Mouse (Mus musculus) lung, embryonic 16.5 days (tissue): ENCODE results near the gene Itgb2. TPM values are rescaled to one million over a fixed set of nuclear protein-coding genes. Genes with fewer than 3 reads are reported as not detected.

Experiments
- ATAC-seq: fragments of 200-750 bp; cut with Nextera tagmentation; 2 replicates; pipeline ENCODE4 v1.8.0; 2017; ENCODE audit warnings: low read depth, mild to moderate bottlenecking, moderate library complexity
- H3K27ac ChIP-seq: fragments of 300-500 bp; sonication (generic); 2 replicates; pipeline ENCODE4 v1.5.1; 2014; ENCODE audit warnings: mild to moderate bottlenecking, control low read depth, low read length
- H3K27me3 ChIP-seq: fragments of 300-500 bp; sonication (generic); 2 replicates; pipeline ENCODE4 v1.6.1; 2014; ENCODE audit warnings: low read depth, low read length, mixed read lengths; ENCODE audit not compliant: control insufficient read depth, insufficient read depth
- H3K36me3 ChIP-seq: fragments of 300-500 bp; sonication (generic); 2 replicates; pipeline ENCODE4 v1.6.1; 2014; ENCODE audit warnings: low read length; ENCODE audit not compliant: control insufficient read depth, insufficient read depth
- H3K4me1 ChIP-seq: fragments of 300-500 bp; sonication (generic); replicated peaks from 2 replicates; pipeline ENCODE4 v1.6.1; 2014; ENCODE audit warnings: low read length, mixed read lengths; ENCODE audit not compliant: control insufficient read depth, insufficient read depth
- H3K4me2 ChIP-seq: fragments of 300-500 bp; sonication (generic); 2 replicates; pipeline ENCODE4 v1.6.1; 2014; ENCODE audit warnings: low read depth, low read length, control low read depth
- H3K4me3 ChIP-seq: fragments of 300-500 bp; sonication (generic); 2 replicates; pipeline ENCODE4 v1.5.1; 2014; ENCODE audit warnings: mild to moderate bottlenecking, low read length, control low read depth
- H3K9ac ChIP-seq: fragments of 300-500 bp; sonication (generic); 2 replicates; pipeline ENCODE4 v1.6.1; 2014; ENCODE audit warnings: low read length, control low read depth
- H3K9me3 ChIP-seq: fragments of 300-500 bp; sonication (generic); 2 replicates; pipeline ENCODE4 v1.6.1; 2016; ENCODE audit warnings: low read length; ENCODE audit not compliant: control insufficient read depth
- WGBS: fragments of 180-500 bp; shearing (Covaris S2); extraction: QIAGEN DNeasy Blood & Tissue Kit; methylation state at CpG from one replicate; pipeline ENCODE4 v1.1.7; 2014; 5-methylcytosine and 5-hydroxymethylcytosine counted together
- polyA plus RNA-seq: library from polyadenylated mRNA; unstranded; fragments of >200 nt; fragmentation: Nextera tagmentation; extraction: Ambion mirVana; gene quantifications from 2 replicates; pipeline ENCODE4 v1.2.1, GENCODE M21; 2015

The Itgb2 gene
- polyA plus RNA-seq, 1 experiment from 2014 or later = 5.3 TPM

DNA sequence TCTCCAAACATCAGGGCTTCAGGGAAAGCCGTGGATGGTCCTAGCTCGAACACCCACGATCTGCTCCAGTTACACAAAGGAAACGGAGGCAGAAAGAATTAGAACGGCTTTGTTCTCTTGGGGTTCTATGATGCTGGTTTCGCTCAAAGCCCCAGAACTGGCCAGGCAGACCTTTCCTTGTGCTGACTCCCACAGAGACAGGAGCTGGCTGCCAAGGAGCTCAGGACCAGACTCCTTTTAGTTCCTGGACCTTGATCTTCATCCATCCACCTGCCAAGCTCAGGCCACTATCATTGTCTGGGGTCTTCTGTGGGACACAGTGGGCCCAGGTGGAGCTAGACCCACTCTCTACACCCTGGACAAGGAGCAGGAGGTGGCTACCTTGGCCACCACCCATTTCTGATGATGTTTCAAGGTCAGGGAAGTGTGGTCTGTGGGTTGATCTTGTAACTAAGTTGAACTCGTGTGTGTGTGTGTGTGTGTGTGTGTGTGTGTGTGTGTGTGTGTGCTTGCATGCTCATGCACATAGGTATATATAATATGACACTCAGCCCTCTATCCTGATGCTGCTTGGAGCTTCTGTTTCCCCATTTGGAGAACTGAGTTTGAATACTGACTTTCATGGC, 9.4 kb downstream of the Itgb2 start:
- H3K9ac ChIP-seq = no peak overlapping the region
- 74% methylated on average over 7 of the region's 7 CpGs for WGBS
- no peak overlapping the region for H3K27ac ChIP-seq
- no peak overlapping the region for H3K4me3 ChIP-seq
- H3K36me3 ChIP-seq = no peaks in the 10 kb centered on the region
- H3K27me3 ChIP-seq = no peaks in the 10 kb centered on the region
- H3K9me3 ChIP-seq = no peaks in the 10 kb centered on the region
- no peak for ATAC-seq
- no peaks in the 10 kb centered on the region for H3K4me1 ChIP-seq
- no peak overlapping the region for H3K4me2 ChIP-seq

DNA sequence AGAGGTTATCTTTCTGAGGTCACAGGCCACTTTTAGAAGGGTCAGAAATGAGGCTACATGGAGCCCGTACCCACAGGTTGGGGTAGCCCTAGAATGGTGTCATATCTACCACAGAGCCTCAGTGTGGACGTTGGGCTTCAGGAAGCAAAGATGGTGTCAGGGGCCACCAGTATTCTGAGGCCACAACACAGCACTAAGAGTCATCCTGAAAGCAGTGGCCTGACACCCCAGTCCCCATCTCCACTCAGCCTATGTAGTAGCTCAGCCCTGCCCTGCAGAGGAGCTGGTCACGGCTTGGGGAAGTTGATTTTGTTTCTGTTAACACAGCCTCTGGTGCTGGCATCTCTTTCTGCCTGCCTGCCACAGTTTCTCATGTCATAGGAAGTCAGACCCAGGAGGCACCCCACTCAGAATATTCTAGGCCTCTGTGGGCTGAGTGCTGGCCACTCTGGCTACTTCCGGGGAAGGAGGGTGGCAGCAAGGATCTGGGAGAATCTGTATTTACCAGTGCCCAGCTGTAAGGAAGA, 10.6 kb downstream of the Itgb2 start:
- WGBS = 70% methylated on average over 4 of the region's 4 CpGs
- no peaks in the 10 kb centered on the region for H3K27me3 ChIP-seq
- ATAC-seq = no peak
- H3K9ac ChIP-seq = no peak overlapping the region
- no peaks in the 10 kb centered on the region for H3K4me1 ChIP-seq
- H3K36me3 ChIP-seq = no peaks in the 10 kb centered on the region
- no peak overlapping the region for H3K4me2 ChIP-seq
- no peak overlapping the region for H3K27ac ChIP-seq
- no peak overlapping the region for H3K4me3 ChIP-seq
- H3K9me3 ChIP-seq = no peaks in the 10 kb centered on the region

DNA sequence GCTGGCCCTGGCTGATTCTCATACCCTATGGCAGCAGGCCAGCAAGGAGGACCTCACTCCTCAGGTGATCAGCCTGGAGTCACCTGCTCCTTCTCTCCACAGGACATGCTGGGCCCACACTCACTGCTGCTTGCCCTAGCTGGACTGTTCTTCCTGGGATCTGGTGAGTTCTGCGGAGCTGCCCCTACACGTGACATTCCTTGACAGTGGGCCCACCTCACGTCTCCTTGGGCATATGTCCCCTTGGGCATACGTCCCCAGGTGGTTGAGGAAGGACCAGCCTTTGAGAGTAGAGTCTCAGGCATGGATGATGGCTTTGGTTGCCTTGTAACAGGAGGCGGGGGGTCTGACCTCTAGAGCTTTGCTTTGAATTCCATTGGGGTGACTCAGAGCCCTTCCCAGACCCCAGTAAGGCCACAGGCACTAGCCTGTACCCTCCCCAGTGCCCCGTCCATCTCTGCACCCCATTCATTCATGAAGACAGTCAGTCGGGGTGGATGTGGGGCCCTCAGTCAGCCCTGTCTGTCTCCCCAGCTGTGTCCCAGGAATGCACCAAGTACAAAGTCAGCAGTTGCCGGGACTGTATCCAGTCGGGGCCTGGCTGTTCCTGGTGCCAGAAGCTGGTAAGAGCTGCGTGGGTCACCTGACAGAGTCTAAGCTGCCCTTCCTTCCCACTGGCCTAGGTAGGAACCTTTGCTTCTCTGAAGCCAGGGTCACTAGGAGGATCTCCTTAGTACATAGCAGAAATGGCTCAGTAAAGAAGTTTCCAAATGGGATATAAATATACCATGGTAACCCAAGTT, 12.0 kb downstream of the Itgb2 start:
- 60% methylated on average over 10 of the region's 10 CpGs for WGBS
- Histone ChIP-seq H3K27ac (no peak overlapping the region), H3K36me3 (no peaks in the 10 kb centered on the region), H3K4me3 (no peak overlapping the region), H3K4me1 (no peaks in the 10 kb centered on the region), H3K9me3 (no peaks in the 10 kb centered on the region), H3K9ac (no peak overlapping the region), H3K4me2 (no peak overlapping the region), H3K27me3 (no peaks in the 10 kb centered on the region)
- no peak for ATAC-seq

- Histone ChIP-seq H3K27ac (no peak overlapping the region), H3K36me3 (no peaks in the 10 kb centered on the region), H3K9ac (no peak overlapping the region), H3K9me3 (no peaks in the 10 kb centered on the region), H3K4me1 (no peaks in the 10 kb centered on the region), H3K27me3 (no peaks in the 10 kb centered on the region), H3K4me2 (no peak overlapping the region), H3K4me3 (no peak overlapping the region)
- no peak for ATAC-seq
- 49% methylated on average over 7 of the region's 7 CpGs for WGBS
These were observed 13.2 kb downstream of the Itgb2 start for GRCm38 (mm10) chr10:77543226-77543625.

- Histone ChIP-seq H3K9ac (no peak overlapping the region), H3K9me3 (no peaks in the 10 kb centered on the region), H3K27ac (no peak overlapping the region), H3K4me2 (no peak overlapping the region), H3K36me3 (no peaks in the 10 kb centered on the region), H3K27me3 (no peaks in the 10 kb centered on the region), H3K4me1 (no peaks in the 10 kb centered on the region), H3K4me3 (no peak overlapping the region)
- 66% methylated on average over 5 of the region's 5 CpGs for WGBS
- no peak for ATAC-seq
These were observed 14.9 kb downstream of the Itgb2 start for GRCm38 (mm10) chr10:77544916-77545315.

GRCm38 (mm10) chr10:77548576-77548975, 18.5 kb downstream of the Itgb2 start:
- H3K4me1 ChIP-seq = no peaks in the 10 kb centered on the region
- WGBS = 75% methylated on average over 10 of the region's 10 CpGs
- H3K9ac ChIP-seq = no peak overlapping the region
- ATAC-seq = no peak
- H3K27ac ChIP-seq = no peak overlapping the region
- H3K36me3 ChIP-seq = no peaks in the 10 kb centered on the region
- no peaks in the 10 kb centered on the region for H3K9me3 ChIP-seq
- H3K4me2 ChIP-seq = no peak overlapping the region
- no peaks in the 10 kb centered on the region for H3K27me3 ChIP-seq
- no peak overlapping the region for H3K4me3 ChIP-seq

DNA sequence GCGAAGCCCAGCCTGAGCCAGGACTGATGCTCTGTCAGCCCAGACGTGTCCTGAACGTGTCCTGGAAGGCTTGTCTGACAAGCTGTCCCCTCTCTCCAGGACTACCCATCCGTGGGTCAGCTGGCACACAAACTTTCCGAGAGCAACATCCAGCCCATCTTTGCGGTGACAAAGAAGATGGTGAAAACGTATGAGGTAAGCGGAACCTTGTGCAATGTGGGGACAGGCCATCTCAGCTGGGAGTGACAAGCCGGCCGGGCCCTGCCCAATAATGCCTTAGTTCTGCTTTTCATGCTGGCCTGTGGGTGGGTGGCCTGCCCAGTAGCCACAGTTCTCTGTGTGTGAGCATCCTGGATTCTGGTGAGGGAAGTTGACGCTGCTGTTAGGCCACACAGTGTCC, 20.8 kb downstream of the Itgb2 start:
- H3K4me3 ChIP-seq = no peak overlapping the region
- no peak for ATAC-seq
- WGBS = 67% methylated on average over 11 of the region's 11 CpGs

DNA sequence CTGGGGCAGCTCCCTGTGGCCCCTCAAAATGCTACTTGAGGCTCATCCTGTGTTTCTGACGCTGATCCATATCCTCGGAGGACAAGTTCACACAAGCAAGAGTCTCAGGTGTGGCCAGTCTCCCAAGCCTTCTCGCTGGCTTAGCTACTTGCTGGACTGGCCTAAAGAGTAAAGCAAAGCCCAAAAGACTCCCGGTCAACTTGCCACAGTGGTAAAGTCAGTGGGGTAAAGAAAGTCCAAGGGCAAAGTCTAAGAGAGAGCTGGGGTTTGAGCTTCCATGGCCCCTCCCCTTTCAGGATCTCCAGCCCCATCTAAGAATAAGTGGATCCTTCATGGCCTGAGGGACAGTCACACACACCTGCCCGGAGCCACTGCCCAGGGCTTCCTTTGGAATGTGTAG, 22.1 kb downstream of the Itgb2 start:
- Histone ChIP-seq H3K27me3 (no peaks in the 10 kb centered on the region), H3K27ac (no peak overlapping the region), H3K9me3 (no peaks in the 10 kb centered on the region), H3K4me1 (no peaks in the 10 kb centered on the region), H3K4me2 (no peak overlapping the region), H3K9ac (no peak overlapping the region), H3K36me3 (no peaks in the 10 kb centered on the region), H3K4me3 (no peak overlapping the region)
- 77% methylated on average over 5 of the region's 5 CpGs for WGBS
- ATAC-seq = no peak

More for the DNA sequence above, 20.8 kb downstream of the Itgb2 start:
- Histone ChIP-seq H3K9ac (no peak overlapping the region), H3K27me3 (no peaks in the 10 kb centered on the region), H3K9me3 (no peaks in the 10 kb centered on the region), H3K4me1 (no peaks in the 10 kb centered on the region), H3K27ac (no peak overlapping the region), H3K36me3 (no peaks in the 10 kb centered on the region), H3K4me2 (no peak overlapping the region)

- 66% methylated on average over 4 of the region's 4 CpGs for WGBS
- H3K36me3 ChIP-seq = no peaks in the 10 kb centered on the region
- no peak overlapping the region for H3K4me2 ChIP-seq
- H3K27ac ChIP-seq = no peak overlapping the region
- H3K9me3 ChIP-seq = no peaks in the 10 kb centered on the region
- no peaks in the 10 kb centered on the region for H3K27me3 ChIP-seq
- ATAC-seq = no peak
- no peak overlapping the region for H3K4me3 ChIP-seq
- no peak overlapping the region for H3K9ac ChIP-seq
- no peaks in the 10 kb centered on the region for H3K4me1 ChIP-seq
These were observed 23.2 kb downstream of the Itgb2 start for GRCm38 (mm10) chr10:77553285-77553684.
